Mouse (Mus musculus) forebrain, embryonic 11.5 days (tissue): ENCODE data around the gene Aff3. TPM values are rescaled to one million over a fixed set of nuclear protein-coding genes. Genes with fewer than 3 reads are reported as not detected.

ENCODE experiments used
- ATAC-seq: fragments of 200-750 bp; cut with Nextera tagmentation; replicated peaks from 2 replicates; pipeline ENCODE4 v1.8.0; 2017; ENCODE audit warnings: moderate TSS enrichment; ENCODE audit not compliant: low FRiP score
- DNase-seq: peaks from one replicate; pipeline ENCODE4 v3.0.0-alpha.2; 2017; ENCODE audit warnings: low spot score
- H3K27ac ChIP-seq: fragments of 300-500 bp; sonication (generic); 2 replicates; pipeline ENCODE4 v1.5.1; 2014; ENCODE audit warnings: low read depth, low read length
- H3K27me3 ChIP-seq: fragments of 300-500 bp; sonication (generic); 2 replicates; pipeline ENCODE4 v1.6.1; 2014; ENCODE audit warnings: mild to moderate bottlenecking, low read length, mixed read lengths; ENCODE audit not compliant: control insufficient read depth, insufficient read depth
- H3K36me3 ChIP-seq: fragments of 300-500 bp; sonication (generic); 2 replicates; pipeline ENCODE4 v1.6.1; 2014; ENCODE audit warnings: mild to moderate bottlenecking, low read length, moderate library complexity, mixed read lengths; ENCODE audit not compliant: control insufficient read depth, insufficient read depth
- H3K4me1 ChIP-seq: fragments of 300-500 bp; sonication (generic); replicated peaks from 2 replicates; pipeline ENCODE4 v1.6.1; 2014; ENCODE audit warnings: low read length, mixed read lengths; ENCODE audit not compliant: control insufficient read depth, insufficient read depth
- H3K4me2 ChIP-seq: fragments of 300-500 bp; sonication (generic); 2 replicates; pipeline ENCODE4 v1.6.1; 2014; ENCODE audit warnings: low read depth, mild to moderate bottlenecking, low read length, moderate library complexity, mixed read lengths; ENCODE audit not compliant: severe bottlenecking
- H3K4me3 ChIP-seq: fragments of 300-500 bp; sonication (generic); 2 replicates; pipeline ENCODE4 v1.5.1; 2014; ENCODE audit warnings: low read depth, low read length
- H3K9ac ChIP-seq: fragments of 300-500 bp; sonication (generic); 2 replicates; pipeline ENCODE4 v1.6.1; 2014; ENCODE audit warnings: low read length
- H3K9me3 ChIP-seq: fragments of 300-500 bp; sonication (generic); 2 replicates; pipeline ENCODE4 v1.6.1; 2016; ENCODE audit warnings: low read length, mixed read lengths; ENCODE audit not compliant: control insufficient read depth
- WGBS: fragments of 180-500 bp; shearing (Covaris S2); extraction: QIAGEN DNeasy Blood & Tissue Kit; methylation state at CpG from one replicate; pipeline ENCODE4 v1.1.7; 2014; 5-methylcytosine and 5-hydroxymethylcytosine counted together
- polyA plus RNA-seq: library from polyadenylated mRNA; unstranded; fragments of >200 nt; fragmentation: Nextera tagmentation; extraction: Ambion mirVana; gene quantifications from 2 replicates; pipeline ENCODE4 v1.2.1, GENCODE M21; 2014

Gene Aff3
- polyA plus RNA-seq, 1 experiment from 2014 or later, result 22.8 TPM

GRCm38 (mm10) chr1:38685706-38686105 lies 21.0 kb upstream of the Aff3 start:
- no peaks in the 10 kb centered on the region for H3K27me3 ChIP-seq
- H3K9me3 ChIP-seq, result no peaks in the 10 kb centered on the region
- no peak for ATAC-seq
- no peak overlapping the region for H3K9ac ChIP-seq
- 91% methylated on average over 5 of the region's 5 CpGs for WGBS
- H3K4me1 ChIP-seq, result no peaks in the 10 kb centered on the region
- H3K36me3 ChIP-seq, result no peaks in the 10 kb centered on the region
- no peak for DNase-seq
- H3K4me3 ChIP-seq, result no peak overlapping the region
- H3K27ac ChIP-seq, result no peak overlapping the region
- no peak overlapping the region for H3K4me2 ChIP-seq

GRCm38 (mm10) chr1:38683158-38683721 lies 18.5 kb upstream of the Aff3 start:
- 87% methylated on average over 10 of the region's 10 CpGs for WGBS
- Histone ChIP-seq H3K4me1 (no peaks in the 10 kb centered on the region), H3K27me3 (no peaks in the 10 kb centered on the region), H3K9me3 (no peaks in the 10 kb centered on the region), H3K4me3 (no peak overlapping the region), H3K36me3 (no peaks in the 10 kb centered on the region), H3K4me2 (no peak overlapping the region), H3K27ac (no peak overlapping the region), H3K9ac (no peak overlapping the region)
- ATAC-seq, result no peak
- DNase-seq, result no peak

- Histone ChIP-seq H3K36me3 (no peaks in the 10 kb centered on the region), H3K27me3 (no peaks in the 10 kb centered on the region), H3K27ac (no peak overlapping the region), H3K4me1 (no peaks in the 10 kb centered on the region), H3K9ac (no peak overlapping the region), H3K9me3 (no peaks in the 10 kb centered on the region), H3K4me3 (no peak overlapping the region), H3K4me2 (no peak overlapping the region)
- ATAC-seq (no peak), DNase-seq (no peak)
- 92% methylated on average over 8 of the region's 8 CpGs for WGBS
These were observed 15.1 kb upstream of the Aff3 start for GRCm38 (mm10) chr1:38679890-38680289.

- WGBS, result 80% methylated on average over 3 of the region's 3 CpGs
- H3K27ac ChIP-seq, result no peak overlapping the region
- ATAC-seq (no peak), DNase-seq (no peak)
- no peak overlapping the region for H3K4me3 ChIP-seq
- no peaks in the 10 kb centered on the region for H3K9me3 ChIP-seq
- H3K36me3 ChIP-seq, result no peaks in the 10 kb centered on the region
- H3K9ac ChIP-seq, result no peak overlapping the region
- H3K27me3 ChIP-seq, result no peaks in the 10 kb centered on the region
- H3K4me2 ChIP-seq, result no peak overlapping the region
- H3K4me1 ChIP-seq, result no peaks in the 10 kb centered on the region
These were observed 7.0 kb upstream of the Aff3 start for GRCm38 (mm10) chr1:38671756-38672155.

- ATAC-seq (no peak), DNase-seq (no peak)
- Histone ChIP-seq H3K27me3 (no peaks in the 10 kb centered on the region), H3K27ac (no peak overlapping the region), H3K4me2 (no peak overlapping the region), H3K4me3 (no peak overlapping the region), H3K36me3 (no peaks in the 10 kb centered on the region), H3K4me1 (no peaks in the 10 kb centered on the region), H3K9me3 (no peaks in the 10 kb centered on the region), H3K9ac (no peak overlapping the region)
- WGBS, result 82% methylated on average over 5 of the region's 5 CpGs
These were observed 6.3 kb upstream of the Aff3 start for GRCm38 (mm10) chr1:38671019-38671418.

- DNase-seq, result no peak
- no peak overlapping the region for H3K4me3 ChIP-seq
- H3K27ac ChIP-seq, result no peak overlapping the region
- no peaks in the 10 kb centered on the region for H3K27me3 ChIP-seq
- H3K9ac ChIP-seq, result no peak overlapping the region
- no peaks in the 10 kb centered on the region for H3K4me1 ChIP-seq
- H3K9me3 ChIP-seq, result no peaks in the 10 kb centered on the region
- WGBS, result 90% methylated on average over 10 of the region's 10 CpGs
- no peaks in the 10 kb centered on the region for H3K36me3 ChIP-seq
- no peak for ATAC-seq
- no peak overlapping the region for H3K4me2 ChIP-seq
These were observed 3.6 kb upstream of the Aff3 start for GRCm38 (mm10) chr1:38668327-38668726.

- WGBS, result 79% methylated on average over 9 of the region's 9 CpGs
- no peak overlapping the region for H3K27ac ChIP-seq
- H3K4me3 ChIP-seq, result no peak overlapping the region
- ATAC-seq, result no peak
- H3K4me2 ChIP-seq, result no peak overlapping the region
- H3K4me1 ChIP-seq, result no peaks in the 10 kb centered on the region
- H3K27me3 ChIP-seq, result no peaks in the 10 kb centered on the region
- no peak overlapping the region for H3K9ac ChIP-seq
- no peak for DNase-seq
- H3K9me3 ChIP-seq, result no peaks in the 10 kb centered on the region
- no peaks in the 10 kb centered on the region for H3K36me3 ChIP-seq
These were observed 3.1 kb upstream of the Aff3 start for GRCm38 (mm10) chr1:38667892-38668291.

GRCm38 (mm10) chr1:38666766-38667118 lies 2.0 kb upstream of the Aff3 start:
- 86% methylated on average over 10 of the region's 10 CpGs for WGBS
- Histone ChIP-seq H3K9ac (no peak overlapping the region), H3K27ac (no peak overlapping the region), H3K4me2 (no peak overlapping the region), H3K4me3 (no peak overlapping the region), H3K9me3 (no peaks in the 10 kb centered on the region), H3K4me1 (no peaks in the 10 kb centered on the region), H3K27me3 (no peaks in the 10 kb centered on the region), H3K36me3 (no peaks in the 10 kb centered on the region)
- no peak for ATAC-seq
- no peak for DNase-seq

GRCm38 (mm10) chr1:38666111-38666765 lies 1.5 kb upstream of the Aff3 start:
- no peaks in the 10 kb centered on the region for H3K4me1 ChIP-seq
- H3K27ac ChIP-seq, result no peak overlapping the region
- H3K4me3 ChIP-seq, result no peak overlapping the region
- 82% methylated on average over 5 of the region's 5 CpGs for WGBS
- H3K9me3 ChIP-seq, result no peaks in the 10 kb centered on the region
- ATAC-seq, result no peak
- no peak overlapping the region for H3K4me2 ChIP-seq
- H3K36me3 ChIP-seq, result no peaks in the 10 kb centered on the region
- DNase-seq, result no peak
- no peak overlapping the region for H3K9ac ChIP-seq
- H3K27me3 ChIP-seq, result no peaks in the 10 kb centered on the region
